Mouse (Mus musculus) cerebellum, adult 2 months (tissue): ENCODE results near the gene Gm3854.
"Not testable (repeated sequence)": the region's sequence is repeated elsewhere in the genome, so short reads cannot be mapped to it uniquely, and the experiment has no call there.

Experiments
- CTCF ChIP-seq: fragments of 200-500 bp; IDR thresholded peaks from 2 replicates; pipeline ENCODE4 v1.5.1; 2011; ENCODE audit warnings: low read depth, mild to moderate bottlenecking, control low read depth, low read length, moderate library complexity, borderline replicate concordance; ENCODE audit not compliant: insufficient read depth
- POLR2A ChIP-seq: fragments of 200-500 bp; IDR thresholded peaks from 2 replicates; pipeline ENCODE4 v1.6.1; 2011; ENCODE audit warnings: low read length, control low read depth, borderline replicate concordance; ENCODE audit not compliant: insufficient read depth

GRCm38 (mm10) chr7:6368146-6368545 lies 24.6 kb downstream of the Gm3854 start:
- TF ChIP-seq POLR2A, CTCF: not testable (repeated sequence)
